Mouse (Mus musculus) heart, embryonic 15.5 days (tissue): ENCODE results near the gene Ubash3b. TPM values are rescaled to one million over a fixed set of nuclear protein-coding genes. Genes with fewer than 3 reads are reported as not detected.

Experiments used
- ATAC-seq: fragments of 200-750 bp; cut with Nextera tagmentation; replicated peaks from 2 replicates; pipeline ENCODE4 v1.8.0; 2017; ENCODE audit warnings: low read depth, moderate TSS enrichment; ENCODE audit not compliant: insufficient number of reproducible peaks, insufficient read depth, low FRiP score
- H3K27ac ChIP-seq: fragments of 300-500 bp; sonication (generic); 2 replicates; pipeline ENCODE4 v1.5.1; 2015; ENCODE audit warnings: mild to moderate bottlenecking, inconsistent platforms
- H3K27me3 ChIP-seq: fragments of 300-500 bp; sonication (generic); 2 replicates; pipeline ENCODE4 v1.6.1; 2015; ENCODE audit warnings: inconsistent platforms
- H3K36me3 ChIP-seq: fragments of 300-500 bp; sonication (generic); 2 replicates; pipeline ENCODE4 v1.6.1; 2015; ENCODE audit warnings: mild to moderate bottlenecking, inconsistent platforms
- H3K4me1 ChIP-seq: fragments of 300-500 bp; sonication (generic); replicated peaks from 2 replicates; pipeline ENCODE4 v1.6.1; 2015; ENCODE audit warnings: inconsistent platforms
- H3K4me2 ChIP-seq: fragments of 300-500 bp; sonication (generic); 2 replicates; pipeline ENCODE4 v1.6.1; 2015; ENCODE audit warnings: inconsistent platforms, mild to moderate bottlenecking, moderate library complexity
- H3K4me3 ChIP-seq: fragments of 300-500 bp; sonication (generic); 2 replicates; pipeline ENCODE4 v1.5.1; 2015; ENCODE audit warnings: mild to moderate bottlenecking, inconsistent platforms
- H3K9ac ChIP-seq: fragments of 300-500 bp; sonication (generic); 2 replicates; pipeline ENCODE4 v1.6.1; 2015; ENCODE audit warnings: mild to moderate bottlenecking, inconsistent platforms
- H3K9me3 ChIP-seq: fragments of 300-500 bp; sonication (generic); replicated peaks from 2 replicates; pipeline ENCODE4 v1.6.1; 2016; ENCODE audit warnings: inconsistent platforms
- WGBS: fragments of 180-500 bp; shearing (Covaris S2); methylation state at CpG from one replicate; pipeline ENCODE4 v1.1.7; 2015; ENCODE audit warnings: mixed read lengths; 5-methylcytosine and 5-hydroxymethylcytosine counted together
- polyA plus RNA-seq: library from polyadenylated mRNA; unstranded; fragments of >200 nt; fragmentation: Nextera tagmentation; extraction: Ambion mirVana; gene quantifications from 2 replicates; pipeline ENCODE4 v1.2.1, GENCODE M21; 2015

The Ubash3b gene
- polyA plus RNA-seq, 1 experiment from 2014 or later, result 6.8 TPM

DNA sequence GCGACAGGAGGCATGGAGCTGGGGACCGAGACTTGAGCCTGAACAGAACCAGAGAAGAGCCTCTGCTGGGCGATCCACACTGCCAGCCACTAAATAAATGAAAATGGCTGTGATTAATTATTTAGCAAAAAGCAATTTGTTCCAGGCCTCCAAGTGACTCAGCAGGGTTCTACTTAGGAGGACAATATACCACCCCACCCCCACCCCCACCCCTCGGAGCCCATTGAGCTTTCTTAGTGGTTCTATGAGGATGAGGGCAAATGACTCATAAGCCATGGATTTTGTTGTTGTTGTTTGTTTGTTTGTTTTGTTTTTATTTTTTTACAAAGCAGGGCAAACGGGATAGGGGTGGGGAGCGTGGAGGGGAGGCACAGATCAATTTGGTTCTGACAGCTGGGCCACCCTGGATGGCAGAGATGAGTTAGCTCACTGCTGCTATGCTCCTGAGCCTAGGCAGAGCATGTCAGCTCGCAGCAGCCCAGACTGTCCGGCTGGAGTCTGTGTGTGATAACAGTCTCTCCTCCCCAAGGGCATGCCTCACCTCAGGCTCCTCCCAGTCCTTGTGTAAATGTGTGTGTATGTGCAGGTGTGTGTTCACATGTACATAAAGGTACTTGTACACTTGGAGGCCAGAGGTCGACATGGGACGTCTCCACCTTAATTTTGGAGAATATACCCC, 31.6 kb downstream of the Ubash3b start:
- Histone ChIP-seq H3K9ac (no peak overlapping the region), H3K27me3 (no peaks in the 10 kb centered on the region), H3K4me3 (no peak overlapping the region), H3K9me3 (no peaks in the 10 kb centered on the region), H3K27ac (no peak overlapping the region), H3K36me3 (no peaks in the 10 kb centered on the region), H3K4me2 (no peak overlapping the region), H3K4me1 (peaks cover 3% of the 10 kb centered on the region; the same call in 1 of the 2 replicates)
- WGBS, result 71% methylated on average over 10 of the region's 10 CpGs
- ATAC-seq, result no peak

DNA sequence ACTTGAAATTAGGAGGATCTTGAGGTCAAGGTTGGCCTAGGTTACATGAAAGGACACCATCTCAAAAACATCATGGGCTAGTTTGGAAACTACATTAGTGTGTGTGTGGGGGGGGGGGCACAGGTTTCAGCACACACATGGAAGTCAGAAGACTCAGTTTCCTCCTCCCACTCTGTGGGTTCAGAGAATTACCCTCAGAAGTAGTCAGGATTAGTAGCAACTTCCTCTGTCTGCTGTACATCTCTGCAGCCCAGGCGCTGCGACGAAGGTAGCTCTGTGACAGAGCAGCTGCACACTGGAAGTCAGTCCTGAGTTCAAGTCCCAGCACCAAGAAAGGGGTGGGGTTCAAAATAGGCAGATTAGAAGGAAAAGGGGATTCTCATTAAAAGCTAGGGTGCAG, 32.2 kb downstream of the Ubash3b start:
- Histone ChIP-seq H3K27me3 (no peaks in the 10 kb centered on the region), H3K27ac (no peak overlapping the region), H3K36me3 (no peaks in the 10 kb centered on the region), H3K4me2 (no peak overlapping the region), H3K4me1 (peaks cover 3% of the 10 kb centered on the region; the same call in 1 of the 2 replicates), H3K4me3 (no peak overlapping the region), H3K9ac (no peak overlapping the region), H3K9me3 (no peaks in the 10 kb centered on the region)
- no peak for ATAC-seq
- WGBS, result 93% methylated on average over 3 of the region's 3 CpGs

DNA sequence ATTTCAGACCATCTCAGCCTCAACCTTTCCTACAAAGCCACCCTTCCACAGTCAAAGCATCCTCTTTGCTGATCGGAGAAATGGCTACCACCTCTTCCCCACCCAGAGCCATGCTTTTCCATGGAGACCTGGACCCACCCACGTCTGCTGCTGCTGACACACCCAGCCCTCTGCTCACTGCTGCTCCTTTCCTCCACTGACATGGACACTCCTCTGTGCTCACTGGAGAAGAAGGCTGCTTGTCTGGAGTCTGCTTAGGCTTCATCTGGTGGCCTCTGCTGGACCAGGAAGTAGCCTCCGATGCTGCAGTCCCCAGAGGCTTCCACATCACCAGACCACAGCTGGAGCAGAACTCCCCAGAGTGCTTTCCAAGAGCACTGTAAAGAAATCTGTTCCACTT, 34.8 kb downstream of the Ubash3b start:
- no peak overlapping the region for H3K9ac ChIP-seq
- no peak overlapping the region for H3K4me3 ChIP-seq
- no peak overlapping the region for H3K4me2 ChIP-seq
- no peak overlapping the region for H3K27ac ChIP-seq
- WGBS, result 74% methylated on average over 3 of the region's 3 CpGs
- H3K4me1 ChIP-seq, result peaks cover 20% of the 10 kb centered on the region
- ATAC-seq, result no peak
- H3K9me3 ChIP-seq, result no peaks in the 10 kb centered on the region
- no peaks in the 10 kb centered on the region for H3K36me3 ChIP-seq
- no peaks in the 10 kb centered on the region for H3K27me3 ChIP-seq

DNA sequence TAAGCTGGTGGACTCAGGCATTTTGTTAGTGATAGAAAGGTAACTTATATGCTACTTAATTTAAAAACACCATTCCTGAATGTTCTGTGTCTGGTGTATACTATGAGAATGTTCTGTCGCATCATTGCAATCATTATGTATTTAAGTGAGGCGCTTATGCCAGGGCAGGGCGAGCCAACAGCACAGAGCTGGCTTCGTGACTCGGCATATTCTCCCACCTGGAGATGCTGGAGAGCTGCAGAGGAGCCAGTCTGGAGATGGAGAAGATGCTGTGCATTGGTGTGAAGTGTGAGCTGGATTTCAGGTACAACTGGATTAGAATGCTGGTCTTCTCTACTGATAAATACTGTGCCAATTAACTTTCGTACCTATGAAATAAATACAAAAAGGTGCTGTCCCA, 37.2 kb downstream of the Ubash3b start:
- H3K36me3 ChIP-seq, result no peaks in the 10 kb centered on the region
- 96% methylated on average over 6 of the region's 6 CpGs for WGBS

DNA sequence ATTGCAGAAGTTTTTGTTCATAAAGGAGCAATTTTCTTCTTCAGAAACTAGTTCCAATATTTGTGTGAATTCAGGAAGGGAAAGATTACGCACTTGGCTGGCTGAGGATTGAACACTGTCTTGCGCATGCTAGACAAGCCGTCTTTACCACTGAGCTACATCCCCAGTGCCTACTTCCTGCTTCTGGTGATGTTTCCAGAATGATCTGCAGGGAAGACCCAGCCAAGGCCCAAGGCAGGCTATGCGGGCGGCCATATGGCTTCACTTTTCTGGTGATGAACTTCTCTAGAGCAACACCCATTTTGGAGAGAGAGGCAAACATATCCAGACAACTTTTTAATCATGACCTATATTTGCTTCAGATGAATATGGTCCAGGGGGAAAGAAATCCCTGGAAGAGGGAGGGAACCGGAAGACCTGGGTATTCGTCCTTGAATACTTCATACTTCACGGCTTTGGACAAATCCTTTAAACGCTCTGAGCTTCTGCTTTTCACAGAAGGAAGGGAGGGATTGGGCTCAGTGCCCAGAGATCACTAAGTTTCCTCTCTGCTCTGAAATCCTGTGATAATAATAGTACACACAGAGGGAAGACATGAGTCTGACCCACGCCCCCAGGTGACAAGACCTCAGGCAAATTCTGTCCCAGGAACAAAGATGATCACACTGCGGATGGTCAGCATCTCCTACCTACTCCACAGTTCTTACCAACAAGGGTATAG, 38.9 kb downstream of the Ubash3b start:
- H3K4me1 ChIP-seq, result peaks cover 36% of the 10 kb centered on the region
- H3K4me2 ChIP-seq, result no peak overlapping the region
- peak overlapping the region; percentile 50 for H3K27ac ChIP-seq
- H3K36me3 ChIP-seq, result no peaks in the 10 kb centered on the region
- no peak overlapping the region for H3K4me3 ChIP-seq
- H3K9me3 ChIP-seq, result no peaks in the 10 kb centered on the region
- 49% methylated on average over 11 of the region's 11 CpGs for WGBS
- ATAC-seq, result 0 out of 2 replicates have a peak, but pooled peaks have one; percentile 39
- H3K9ac ChIP-seq, result no peak overlapping the region
- no peaks in the 10 kb centered on the region for H3K27me3 ChIP-seq

More for the DNA sequence above, 37.2 kb downstream of the Ubash3b start:
- Histone ChIP-seq H3K4me1 (peaks cover 25% of the 10 kb centered on the region), H3K4me2 (no peak overlapping the region), H3K27me3 (no peaks in the 10 kb centered on the region), H3K4me3 (no peak overlapping the region), H3K27ac (no peak overlapping the region), H3K9ac (no peak overlapping the region), H3K9me3 (no peaks in the 10 kb centered on the region)
- ATAC-seq, result no peak

DNA sequence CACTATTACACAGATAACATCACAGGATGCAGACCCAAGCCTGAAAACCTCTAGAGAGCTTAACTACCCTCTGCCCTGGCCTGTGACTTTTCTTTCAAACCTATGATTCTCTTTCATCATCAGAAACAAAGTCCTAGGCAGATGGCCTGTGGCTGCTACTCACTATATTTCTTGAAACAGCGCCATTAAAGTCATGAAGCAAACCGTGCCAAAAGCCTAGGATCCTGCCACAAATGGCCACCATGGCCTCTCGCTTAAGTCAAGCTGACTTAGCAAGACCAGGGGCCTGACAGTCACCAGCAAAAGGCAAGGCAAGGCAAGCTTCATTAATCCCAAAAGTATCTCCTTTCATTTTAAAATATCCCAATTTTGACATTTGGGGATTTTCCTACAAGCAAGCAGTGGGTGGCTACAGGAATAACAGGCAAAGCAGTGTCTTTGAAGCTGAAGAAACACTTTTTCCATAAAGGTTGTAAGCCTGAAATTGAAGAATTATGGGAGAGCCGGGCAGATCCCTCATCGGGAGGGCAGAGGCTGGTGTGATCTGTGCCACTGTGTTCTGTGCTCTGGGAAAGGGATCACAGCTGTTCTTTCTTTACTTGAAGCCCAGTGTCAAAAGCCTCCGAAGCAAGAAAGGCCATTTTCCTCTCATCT, 39.7 kb downstream of the Ubash3b start:
- WGBS, result 78% methylated on average over 6 of the region's 6 CpGs
- H3K27ac ChIP-seq, result peak overlapping the region; percentile 50
- H3K4me1 ChIP-seq, result peaks cover 39% of the 10 kb centered on the region

DNA sequence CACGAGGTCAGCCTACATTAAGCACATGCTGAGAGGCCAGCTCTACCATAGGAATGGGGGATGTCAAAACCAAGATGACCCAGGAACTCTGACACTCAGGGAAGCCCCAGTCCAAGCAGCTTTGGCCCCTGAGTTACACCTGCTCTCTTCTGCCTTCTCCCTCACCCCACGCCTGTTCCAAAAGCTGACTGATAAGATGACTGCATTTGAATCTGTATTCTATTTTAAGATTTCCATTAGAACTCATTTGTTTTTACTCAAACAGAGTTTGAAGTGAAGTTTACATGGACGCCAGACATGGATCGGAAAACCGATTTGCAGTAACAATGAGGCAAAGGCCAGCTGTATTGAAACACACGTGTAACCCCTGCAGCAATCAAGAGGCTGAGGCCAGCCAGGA, 41.5 kb downstream of the Ubash3b start:
- H3K4me3 ChIP-seq, result no peak overlapping the region
- no peak overlapping the region for H3K4me2 ChIP-seq
- no peak for ATAC-seq
- H3K27ac ChIP-seq, result no peak overlapping the region
- WGBS, result 61% methylated on average over 6 of the region's 6 CpGs
- no peaks in the 10 kb centered on the region for H3K27me3 ChIP-seq
- H3K36me3 ChIP-seq, result no peaks in the 10 kb centered on the region
- H3K9ac ChIP-seq, result no peak overlapping the region
- peaks cover 39% of the 10 kb centered on the region for H3K4me1 ChIP-seq
- no peaks in the 10 kb centered on the region for H3K9me3 ChIP-seq

More for the DNA sequence above, 39.7 kb downstream of the Ubash3b start:
- no peaks in the 10 kb centered on the region for H3K27me3 ChIP-seq
- no peak for ATAC-seq
- H3K9ac ChIP-seq, result no peak overlapping the region
- H3K36me3 ChIP-seq, result no peaks in the 10 kb centered on the region
- H3K4me2 ChIP-seq, result no peak overlapping the region
- H3K9me3 ChIP-seq, result no peaks in the 10 kb centered on the region
- no peak overlapping the region for H3K4me3 ChIP-seq

DNA sequence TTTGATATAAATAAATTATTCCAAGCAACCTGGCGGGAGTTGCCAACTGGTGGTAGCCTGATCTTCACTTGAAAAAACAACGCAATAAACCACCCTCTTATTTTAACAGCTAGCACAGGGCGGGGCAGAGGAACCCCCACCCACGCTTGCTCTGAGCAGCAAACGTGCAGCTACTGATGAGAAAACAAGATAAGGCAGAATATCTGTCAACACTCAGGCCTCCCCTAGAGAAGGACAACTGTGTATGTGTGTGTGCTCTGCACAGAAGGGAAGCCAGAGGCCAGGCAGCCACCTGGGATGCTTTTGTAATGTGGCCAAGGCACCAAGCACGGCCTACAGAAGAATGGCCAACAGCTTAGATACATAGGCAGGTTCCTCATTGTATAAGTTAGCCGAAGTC, 43.4 kb downstream of the Ubash3b start:
- H3K9ac ChIP-seq, result no peak overlapping the region
- WGBS, result 24% methylated on average over 7 of the region's 7 CpGs
- no peak overlapping the region for H3K4me3 ChIP-seq
- H3K36me3 ChIP-seq, result no peaks in the 10 kb centered on the region
- H3K4me2 ChIP-seq, result no peak overlapping the region
- peaks cover 36% of the 10 kb centered on the region for H3K4me1 ChIP-seq
- peak; percentile 73; the same call in 1 of the 2 replicates for ATAC-seq
- peak overlapping the region; percentile 13; the same call in 1 of the 2 replicates for H3K27ac ChIP-seq
- H3K9me3 ChIP-seq, result no peaks in the 10 kb centered on the region
- no peaks in the 10 kb centered on the region for H3K27me3 ChIP-seq

DNA sequence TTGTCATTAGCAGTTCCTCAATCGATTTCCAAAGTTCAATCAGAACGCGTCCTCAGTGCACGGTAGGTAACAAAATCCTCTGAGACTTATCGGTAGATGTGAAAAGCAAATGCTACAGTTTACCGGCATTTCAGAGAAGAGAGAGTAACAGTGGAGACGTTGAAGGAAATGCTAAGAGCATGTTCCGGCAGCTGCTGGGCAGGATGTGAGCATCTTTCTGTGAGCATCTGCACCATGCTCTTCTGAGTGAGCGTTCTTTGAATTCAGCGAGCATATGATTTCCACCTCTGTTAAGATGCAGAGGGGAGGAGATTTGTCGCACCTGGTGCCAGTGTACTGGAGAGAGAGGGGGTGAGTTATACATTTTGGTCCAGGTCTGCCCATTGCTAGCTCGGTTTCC, 45.4 kb downstream of the Ubash3b start:
- Histone ChIP-seq H3K9ac (no peak overlapping the region), H3K9me3 (no peaks in the 10 kb centered on the region), H3K27me3 (no peaks in the 10 kb centered on the region), H3K4me1 (peaks cover 25% of the 10 kb centered on the region), H3K4me3 (no peak overlapping the region), H3K36me3 (no peaks in the 10 kb centered on the region), H3K27ac (no peak overlapping the region), H3K4me2 (no peak overlapping the region)
- 83% methylated on average over 12 of the region's 12 CpGs for WGBS
- ATAC-seq, result no peak

DNA sequence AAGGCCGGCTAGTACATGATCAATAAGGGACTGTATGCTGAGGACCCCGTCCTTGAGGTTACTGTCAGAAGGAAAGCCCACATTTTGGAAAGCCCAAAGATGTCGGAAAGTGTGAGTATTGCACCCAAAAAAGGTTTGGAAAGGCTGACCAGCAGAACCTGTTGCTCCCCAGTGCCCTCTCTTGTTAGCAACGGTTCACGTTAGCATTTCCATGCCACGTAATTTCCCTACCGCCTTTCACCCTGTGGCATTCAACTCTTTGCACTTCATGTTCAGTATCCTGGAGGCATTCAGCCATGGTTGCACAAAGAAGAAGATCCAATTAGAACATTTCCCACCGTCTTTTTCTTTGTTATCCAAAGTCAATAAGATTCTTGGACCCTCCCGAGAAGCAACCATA, 47.1 kb downstream of the Ubash3b start:
- no peaks in the 10 kb centered on the region for H3K36me3 ChIP-seq
- no peaks in the 10 kb centered on the region for H3K27me3 ChIP-seq
- WGBS, result 89% methylated on average over 9 of the region's 9 CpGs
- H3K9me3 ChIP-seq, result no peaks in the 10 kb centered on the region
- H3K9ac ChIP-seq, result no peak overlapping the region
- no peak overlapping the region for H3K4me2 ChIP-seq
- H3K4me1 ChIP-seq, result peaks cover 23% of the 10 kb centered on the region
- no peak overlapping the region for H3K4me3 ChIP-seq
- no peak for ATAC-seq
- H3K27ac ChIP-seq, result no peak overlapping the region

DNA sequence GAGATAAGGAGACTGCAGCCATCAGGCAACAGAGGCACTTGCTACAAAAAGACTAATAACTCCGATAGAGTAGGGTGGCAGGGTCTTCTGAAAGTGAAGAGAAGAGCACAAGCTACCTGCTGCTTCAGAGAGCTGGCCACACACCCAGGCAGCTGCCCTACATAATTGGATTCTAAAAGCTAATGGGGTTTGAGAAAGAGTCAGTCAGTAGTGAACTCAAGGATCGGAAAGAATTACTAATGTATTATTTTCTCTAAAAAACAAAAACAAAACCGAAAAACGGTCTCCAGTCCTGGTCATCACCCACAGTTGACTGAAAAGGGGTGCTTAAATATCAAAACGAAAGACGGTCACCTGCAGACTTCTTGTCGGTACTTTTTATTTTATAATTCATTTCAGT, 51.7 kb downstream of the Ubash3b start:
- H3K36me3 ChIP-seq, result no peaks in the 10 kb centered on the region
- H3K4me3 ChIP-seq, result no peak overlapping the region
- ATAC-seq, result no peak
- no peaks in the 10 kb centered on the region for H3K27me3 ChIP-seq
- no peaks in the 10 kb centered on the region for H3K9me3 ChIP-seq
- 76% methylated on average over 7 of the region's 7 CpGs for WGBS
- peaks cover 49% of the 10 kb centered on the region for H3K4me1 ChIP-seq
- no peak overlapping the region for H3K4me2 ChIP-seq
- no peak overlapping the region for H3K9ac ChIP-seq
- 0 out of 2 replicates have a peak overlapping the region, but pooled peaks have one; percentile 75 for H3K27ac ChIP-seq
